Mouse (Mus musculus) activated CD4-positive, CD25-positive, alpha-beta regulatory T cell, adult 9 weeks (primary cell): Measurements from ENCODE around the gene Dnah14. TPM values are rescaled to one million over a fixed set of nuclear protein-coding genes. Genes with fewer than 3 reads are reported as not detected.

Source experiments
- polyA plus RNA-seq: library from polyadenylated mRNA; unstranded; fragments of 100-300 nt; shearing (Covaris generic); gene quantifications from one replicate; pipeline ENCODE4 v1.2.1, GENCODE M21; 2017

Dnah14 gene
- 1.8 TPM for polyA plus RNA-seq

GRCm38 (mm10) chr1:181576322-181576721 is at the start of gene Dnah14:
Gene Dnah14 (plus strand): TSS chr1:181576559.

DNA sequence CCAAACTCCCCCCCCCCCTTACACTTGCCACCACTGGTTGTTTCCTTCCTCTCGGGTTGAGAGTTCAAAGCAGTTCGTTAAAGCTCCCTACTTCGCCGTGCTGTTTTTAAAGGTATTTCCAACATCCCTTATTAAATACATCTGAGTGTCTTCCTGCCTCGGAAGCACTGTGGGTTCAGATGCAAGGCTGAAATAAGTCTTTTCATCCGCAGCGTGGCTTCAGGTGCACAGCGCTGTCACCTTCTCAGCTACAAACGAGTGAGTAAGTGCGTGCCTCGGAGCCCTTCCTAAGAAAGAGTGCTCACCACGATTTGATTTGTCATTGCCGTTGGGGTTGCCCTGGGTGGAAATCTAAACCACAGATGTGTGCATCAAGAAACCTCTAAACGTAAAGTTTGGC is 266.4 kb downstream of the Dnah14 start, which contains the start of gene Lbr:
Lbr (minus strand) TSS at position 266 of the 400 bp plus-strand sequence.

Other genes with a start within 250 kb of the Dnah14 start
- gene Cnih3, start 223.9 kb upstream of the Dnah14 start, polyA plus RNA-seq, result not detected
- not detected for gene Ccdc121, start 65.1 kb upstream of the Dnah14 start, polyA plus RNA-seq